Mouse (Mus musculus): ENCODE measurements around the gene Ddx19b.
"Not testable (repeated sequence)": the region's sequence is repeated elsewhere in the genome, so short reads cannot be mapped to it uniquely, and the experiment has no call there.

The Ddx19b gene

GRCm38 (mm10) chr8:111034276-111034675, 2.7 kb upstream of the Ddx19b start:
- DNase-seq (ENCODE audit: extremely low spot score, low spot score), result no peak

- DNase-seq (ENCODE audit: extremely low spot score, low spot score), result peak; percentile 95
These were observed 2.1 kb upstream of the Ddx19b start for GRCm38 (mm10) chr8:111033482-111034215.

GRCm38 (mm10) chr8:111032916-111033315, 1.4 kb upstream of the Ddx19b start, which contains the start of gene Aars:
Gene Aars (plus strand): TSS chr8:111033144.
- DNase-seq (ENCODE audit: extremely low spot score, low spot score), result no peak

- no peak for DNase-seq (ENCODE audit: extremely low spot score, low spot score)
These were observed 1.5 kb downstream of the Ddx19b start for GRCm38 (mm10) chr8:111030045-111030444.

- no peak for DNase-seq (ENCODE audit: extremely low spot score, low spot score)
These were observed 2.0 kb downstream of the Ddx19b start for GRCm38 (mm10) chr8:111029589-111029988.

GRCm38 (mm10) chr8:111027391-111027937, 4.1 kb downstream of the Ddx19b start:
- peak; percentile 80 for DNase-seq (ENCODE audit: extremely low spot score, low spot score)

GRCm38 (mm10) chr8:111026609-111027008, 4.9 kb downstream of the Ddx19b start:
- DNase-seq (ENCODE audit: extremely low spot score, low spot score), result not testable (repeated sequence)

- not testable (repeated sequence) for DNase-seq (ENCODE audit: extremely low spot score, low spot score)
These were observed 21.1 kb downstream of the Ddx19b start for GRCm38 (mm10) chr8:111010230-111010991.

GRCm38 (mm10) chr8:110997547-110998531, 33.7 kb downstream of the Ddx19b start, which contains the start of gene Ddx19a:
Gene Ddx19a (minus strand): TSS chr8:110997800.
- DNase-seq (ENCODE audit: extremely low spot score, low spot score), result peak; percentile 84

GRCm38 (mm10) chr8:110996641-110997430, 34.7 kb downstream of the Ddx19b start:
- DNase-seq (ENCODE audit: extremely low spot score, low spot score), result no peak

- DNase-seq (ENCODE audit: extremely low spot score, low spot score), result no peak
These were observed 41.5 kb downstream of the Ddx19b start for GRCm38 (mm10) chr8:110990017-110990416.

GRCm38 (mm10) chr8:110987805-110988744, 43.5 kb downstream of the Ddx19b start:
- no peak for DNase-seq (ENCODE audit: extremely low spot score, low spot score)

GRCm38 (mm10) chr8:110981304-110981703, 50.2 kb downstream of the Ddx19b start:
- DNase-seq (ENCODE audit: extremely low spot score, low spot score), result no peak

- not testable (repeated sequence) for DNase-seq (ENCODE audit: extremely low spot score, low spot score)
These were observed 53.6 kb downstream of the Ddx19b start for GRCm38 (mm10) chr8:110977987-110978386.

GRCm38 (mm10) chr8:110976532-110976931, 55.0 kb downstream of the Ddx19b start:
- not testable (repeated sequence) for DNase-seq (ENCODE audit: extremely low spot score, low spot score)

- peak; percentile 86 for DNase-seq (ENCODE audit: extremely low spot score, low spot score)
These were observed 61.4 kb downstream of the Ddx19b start for GRCm38 (mm10) chr8:110969910-110970770.

- DNase-seq (ENCODE audit: extremely low spot score, low spot score), result no peak
These were observed 64.2 kb downstream of the Ddx19b start for GRCm38 (mm10) chr8:110967326-110967725.

GRCm38 (mm10) chr8:110966586-110966985, 65.0 kb downstream of the Ddx19b start:
- no peak for DNase-seq (ENCODE audit: extremely low spot score, low spot score)
